In genomic region chr1:30875746-30876145, GRCm38 (mm10) we compare ENCODE assay signal across 17 mouse cellular contexts.
"Had no signal": no experiment of that assay in that cellular context is flagged by ENCODE, and none has a peak within 500 bp of the region (broad histone marks: within the 10 kb centered on the region; RNA-seq: fewer than 3 reads in every experiment).

No protein-coding gene starts in this region.

- H3K9ac ChIP-seq: liver, embryonic 13.5 days had no signal

- H3K4me3 ChIP-seq: layer of hippocampus, adult 2 months; left cerebral cortex, adult 2 months; liver, embryonic 13.5 days had no signal

- DNase-seq: kidney, postnatal 14 days; layer of hippocampus, postnatal 36 days; liver, embryonic 13.5 days; lung, adult 2 months; lung, postnatal 14 days; lung, postnatal 4 days; midbrain, embryonic 14.5 days; right cerebral cortex, adult 18-20 months; right cerebral cortex, postnatal 14 days; right cerebral cortex, postnatal 4 days; thymus, adult 2 months; thymus, postnatal 14 days; thymus, postnatal 4 days had no signal

- H3K27me3 ChIP-seq: liver, embryonic 13.5 days had no signal

- H3K4me2 ChIP-seq: liver, embryonic 13.5 days; midbrain, embryonic 11.5 days had no signal

- H3K9me3 ChIP-seq: liver, embryonic 13.5 days had no signal

- H3K27ac ChIP-seq: layer of hippocampus, adult 2 months; left cerebral cortex, adult 2 months; liver, embryonic 13.5 days; stomach, postnatal 0 days had no signal

- H3K36me3 ChIP-seq: liver, embryonic 13.5 days had no signal
